Mouse (Mus musculus): ENCODE results near the gene Ms4a1. TPM values are rescaled to one million over a fixed set of nuclear protein-coding genes. Genes with fewer than 3 reads are reported as not detected.
"Not testable (repeated sequence)": the region's sequence is repeated elsewhere in the genome, so short reads cannot be mapped to it uniquely, and the experiment has no call there.

The Ms4a1 gene
- 0.20 and 0.26 TPM in 2 replicates for polyA plus RNA-seq (2012; rRNA removed)

DNA sequence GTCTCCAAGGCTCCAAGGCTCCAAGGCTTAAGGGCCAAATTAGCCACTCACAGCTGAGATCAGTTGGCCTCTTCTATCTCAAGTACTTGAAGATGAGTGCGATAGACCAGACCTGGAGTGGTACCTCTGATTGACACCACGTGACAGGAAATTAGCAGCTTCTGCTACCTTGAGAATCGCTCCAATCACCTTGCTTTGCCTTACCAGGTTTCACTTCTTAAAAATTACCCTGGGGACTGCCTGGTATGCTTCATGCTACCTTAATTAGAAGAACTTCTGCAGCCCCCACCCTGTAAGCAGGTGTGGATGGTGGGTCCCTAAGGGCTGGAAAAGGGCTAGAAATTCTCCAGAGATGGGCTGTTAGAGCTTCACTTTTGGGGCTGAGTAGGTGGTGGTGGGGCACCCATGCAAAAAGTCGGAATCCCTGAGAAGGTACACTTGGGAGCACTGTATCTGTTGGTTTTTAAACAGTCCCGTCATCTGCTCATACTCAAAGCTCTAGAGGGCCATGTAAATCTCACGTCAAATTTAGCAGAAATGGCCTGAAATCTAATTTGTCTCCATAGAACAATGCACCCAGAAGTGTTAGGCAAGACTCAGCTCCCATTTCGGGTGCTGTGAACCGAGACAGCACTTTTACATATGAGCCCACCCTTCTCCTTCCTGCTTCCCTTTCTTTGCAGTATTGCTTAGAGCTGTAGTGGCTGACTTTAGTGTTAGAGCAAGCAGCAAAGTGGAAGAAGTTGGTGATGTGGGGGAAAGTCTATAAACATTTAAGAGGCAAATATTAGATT is at the start of gene Ms4a1:
Gene Ms4a1 (minus strand): TSS at position 190 of the 794 bp plus-strand sequence.
- DNase-seq (ENCODE audit: low read depth), result no peak

GRCm38 (mm10) chr19:11314354-11314753 is 48.3 kb upstream of the Ms4a1 start, which contains the start of gene Ms4a14:
Gene Ms4a14, minus strand, starts transcription at chr19:11314454.
- DNase-seq (ENCODE audit: low read depth), result no peak

DNA sequence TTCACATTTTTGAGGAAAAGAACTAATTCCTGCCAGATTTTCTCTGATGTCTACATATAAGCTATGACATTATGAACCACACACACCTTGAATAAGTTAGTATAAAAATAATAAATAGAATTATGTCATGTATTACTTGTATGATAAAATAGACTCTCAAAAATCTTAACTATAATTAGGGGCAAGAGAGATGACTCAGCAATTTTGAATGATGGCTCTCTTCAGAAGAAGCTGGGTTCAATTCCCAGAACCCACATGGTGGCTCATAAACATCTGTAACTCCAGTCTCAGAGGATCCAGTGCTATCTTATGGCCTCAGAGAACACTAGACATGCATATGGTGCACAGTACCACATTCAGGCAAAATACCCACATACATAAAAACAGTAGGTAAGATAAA is 42.8 kb upstream of the Ms4a1 start:
- DNase-seq (ENCODE audit: low read depth), result no peak

GRCm38 (mm10) chr19:11299529-11299928 is 33.5 kb upstream of the Ms4a1 start:
- not testable (repeated sequence) for DNase-seq (ENCODE audit: low read depth)

DNA sequence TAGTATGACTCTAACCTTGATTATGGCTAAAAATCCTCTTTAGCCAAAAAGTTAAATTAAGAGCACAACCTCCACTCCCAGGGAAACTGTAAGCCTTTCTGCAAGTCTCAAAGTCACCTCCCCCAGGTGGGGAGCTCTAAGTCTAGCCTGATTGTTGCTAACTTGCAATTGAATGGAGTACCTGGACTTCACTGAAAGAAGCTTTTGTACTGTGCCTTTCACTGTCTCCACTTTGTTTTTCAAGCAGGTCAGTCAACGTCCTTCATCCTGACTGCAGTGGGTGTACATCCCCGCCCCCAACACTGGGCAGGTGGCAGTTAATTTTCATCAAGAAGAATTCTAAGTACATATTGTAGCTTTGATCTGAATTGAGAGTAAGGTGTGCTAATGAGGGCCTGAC is 32.9 kb upstream of the Ms4a1 start:
- no peak for DNase-seq (ENCODE audit: low read depth)

DNA sequence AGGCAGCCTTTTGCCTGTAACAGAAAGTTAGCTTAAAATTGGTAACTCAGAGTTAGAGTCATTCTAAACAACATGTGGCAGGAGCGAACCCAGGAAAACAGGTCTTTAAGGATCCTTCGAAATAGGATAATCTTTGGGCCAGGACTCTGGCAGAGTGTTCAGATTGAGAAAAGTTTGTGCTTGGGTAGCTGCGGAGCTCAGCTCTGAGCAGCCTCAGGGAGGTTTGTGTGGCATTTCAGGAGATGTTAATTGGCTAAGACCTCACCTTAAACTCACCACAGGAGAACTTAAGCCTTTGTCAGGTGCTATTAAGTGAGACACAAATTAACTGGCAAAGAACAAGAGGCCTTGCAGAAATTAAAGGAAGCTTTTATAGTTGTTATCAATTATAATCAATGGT is 27.6 kb upstream of the Ms4a1 start:
- not testable (repeated sequence) for DNase-seq (ENCODE audit: low read depth)

GRCm38 (mm10) chr19:11292990-11293389 is 26.9 kb upstream of the Ms4a1 start:
- DNase-seq (ENCODE audit: low read depth), result no peak

GRCm38 (mm10) chr19:11283773-11284172 is 17.7 kb upstream of the Ms4a1 start, which contains the start of gene Ms4a5:
Gene Ms4a5, minus strand, starts transcription at chr19:11283873.
- no peak for DNase-seq (ENCODE audit: low read depth)

GRCm38 (mm10) chr19:11280223-11280622 is 14.2 kb upstream of the Ms4a1 start:
- no peak for DNase-seq (ENCODE audit: low read depth)

DNA sequence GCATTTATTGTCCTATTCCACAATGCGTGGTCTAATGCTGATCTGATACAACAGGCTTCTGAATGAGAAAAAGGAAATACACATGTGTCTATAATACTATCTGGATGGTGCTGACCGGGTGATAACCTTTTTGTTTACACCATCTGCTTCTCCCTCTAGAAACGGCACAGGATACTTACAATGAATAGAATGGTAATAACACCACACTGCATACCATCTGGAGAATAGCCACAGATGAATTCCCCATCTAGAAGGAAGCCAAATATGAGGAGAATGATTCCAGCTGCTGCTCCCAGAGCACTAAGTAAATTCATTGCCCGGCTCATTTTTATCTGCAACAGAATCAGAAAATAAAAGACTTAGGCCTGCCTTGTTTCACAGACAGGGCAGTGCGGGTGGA is 10.4 kb upstream of the Ms4a1 start:
- DNase-seq (ENCODE audit: low read depth), result no peak

- DNase-seq (ENCODE audit: low read depth), result no peak
Measured at GRCm38 (mm10) chr19:11266956-11267355, 915 bp upstream of the Ms4a1 start.

DNA sequence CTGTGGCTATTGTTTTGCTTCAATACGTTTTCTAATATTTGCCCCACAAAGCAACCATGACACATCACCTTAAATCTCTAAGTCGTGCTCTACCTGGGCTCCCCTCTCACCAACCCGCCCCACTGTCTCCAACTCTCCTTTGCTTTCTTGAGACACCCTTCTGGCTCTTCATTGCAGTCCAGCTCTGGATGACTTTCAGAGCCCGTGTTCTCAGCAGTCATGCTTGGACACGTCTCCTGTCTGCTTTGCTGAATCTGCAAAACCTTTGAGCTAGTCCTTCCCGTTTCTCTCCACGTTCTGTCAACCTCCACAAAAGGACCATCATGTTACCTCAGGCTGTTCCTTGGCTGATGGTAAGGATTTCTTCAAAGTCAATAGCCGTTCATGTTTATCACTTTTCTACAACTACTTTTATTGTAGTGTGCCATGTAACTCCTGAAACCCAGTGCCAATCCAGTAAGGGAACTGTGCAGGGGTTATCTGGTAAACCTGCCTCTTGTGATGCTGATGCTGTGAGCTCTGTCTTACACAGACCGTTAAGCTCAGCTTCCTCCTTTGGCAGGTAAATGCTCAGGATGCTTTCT is 1.3 kb downstream of the Ms4a1 start:
- DNase-seq (ENCODE audit: low read depth), result no peak

- DNase-seq (ENCODE audit: low read depth), result no peak
Measured at GRCm38 (mm10) chr19:11263549-11263948, 2.5 kb downstream of the Ms4a1 start.

- not testable (repeated sequence) for DNase-seq (ENCODE audit: low read depth)
Measured at GRCm38 (mm10) chr19:11262932-11263331, 3.1 kb downstream of the Ms4a1 start.

- no peak for DNase-seq (ENCODE audit: low read depth)
Measured at GRCm38 (mm10) chr19:11261522-11261921, 4.5 kb downstream of the Ms4a1 start.

- no peak for DNase-seq (ENCODE audit: low read depth)
Measured at GRCm38 (mm10) chr19:11244230-11244629, 21.8 kb downstream of the Ms4a1 start.

DNA sequence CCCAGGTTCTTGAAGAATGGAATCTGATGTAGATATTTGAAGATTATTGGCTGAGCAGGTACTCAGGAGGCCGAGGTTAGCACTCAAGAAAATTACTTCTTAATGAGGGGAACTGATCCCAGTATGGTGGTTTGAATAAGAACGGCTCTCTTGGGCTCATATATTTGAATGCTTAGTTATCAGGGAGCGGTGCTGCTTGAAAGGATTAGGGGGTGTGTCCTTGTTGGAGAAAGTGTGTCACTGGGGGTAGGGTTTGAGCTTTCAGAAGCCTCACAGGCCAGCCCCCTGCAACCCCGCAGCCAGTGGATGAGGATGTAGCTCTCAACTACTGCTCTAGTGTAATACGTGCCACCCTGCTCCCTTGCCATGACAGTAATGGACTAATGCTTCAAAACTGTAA is 23.5 kb downstream of the Ms4a1 start:
- DNase-seq (ENCODE audit: low read depth), result no peak

GRCm38 (mm10) chr19:11235820-11236219 is 30.2 kb downstream of the Ms4a1 start:
- DNase-seq (ENCODE audit: low read depth), result no peak

DNA sequence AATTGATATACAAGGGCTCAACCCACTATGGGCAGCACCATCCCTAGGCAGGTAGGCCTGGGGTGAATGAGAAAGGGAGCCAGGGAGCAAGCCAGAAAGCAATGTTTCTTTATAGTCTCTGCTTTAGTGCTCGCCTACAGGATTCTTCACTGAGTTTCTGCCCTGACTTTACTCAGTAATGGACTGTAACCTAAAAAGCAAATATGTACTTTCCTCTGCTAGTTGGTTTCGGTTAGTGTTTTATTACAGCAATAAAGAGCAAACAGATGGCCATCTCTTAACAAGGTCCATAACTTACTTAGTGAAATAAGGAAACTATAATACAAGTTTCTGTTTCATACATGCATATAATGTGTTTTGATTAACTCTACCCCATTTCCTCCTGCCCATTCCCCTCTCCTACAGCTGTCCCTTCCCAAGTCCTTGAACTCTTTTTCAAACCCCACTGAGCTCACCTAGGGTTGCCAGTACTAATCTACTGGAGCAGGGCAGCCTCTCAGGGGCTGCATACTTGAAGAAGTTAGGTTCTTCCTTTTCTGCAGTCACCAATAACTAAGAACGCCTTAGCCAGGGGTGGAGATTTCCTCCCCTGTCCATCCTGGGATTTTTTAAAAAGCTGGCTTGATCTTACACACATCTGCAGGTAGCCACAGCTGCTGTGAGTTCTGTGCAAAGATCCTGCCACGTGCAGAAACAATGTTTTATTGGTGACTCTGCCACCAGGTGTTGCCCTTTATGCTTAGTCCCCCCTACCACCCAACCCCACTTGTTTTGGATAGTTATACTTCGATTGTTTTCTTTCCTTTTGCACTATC is 30.9 kb downstream of the Ms4a1 start:
- DNase-seq (ENCODE audit: low read depth), result no peak

- no peak for DNase-seq (ENCODE audit: low read depth)
Measured at GRCm38 (mm10) chr19:11234244-11234643, 31.8 kb downstream of the Ms4a1 start.

GRCm38 (mm10) chr19:11232348-11232747 is 33.7 kb downstream of the Ms4a1 start, which contains the start of gene Ms4a12:
Gene Ms4a12, minus strand, starts transcription at chr19:11232448.
- DNase-seq (ENCODE audit: low read depth), result no peak

Measured in gonadal fat pad, adult 2 months (tissue).